Mouse (Mus musculus) cerebellum, adult 18-20 months (tissue): ENCODE measurements around the gene Inka1.
A peak's percentile ranks its signal among the peaks of the same experiment; 100 is the strongest.
"Not testable (repeated sequence)": the region's sequence is repeated elsewhere in the genome, so short reads cannot be mapped to it uniquely, and the experiment has no call there.

ENCODE experiments used
- DNase-seq, 2 experiments: peaks; one replicate each; pipeline ENCODE4 v3.0.0; 2021

Gene Inka1

GRCm38 (mm10) chr9:107985131-107986119, at the start of gene Inka1:
TSS of gene Inka1 (minus strand) at chr9:107985879.
- DNase-seq, result peak; percentile 69 to 72

GRCm38 (mm10) chr9:108032126-108032525, 46.4 kb upstream of the Inka1 start:
- DNase-seq, result no peak

- no peak for DNase-seq
Measured at GRCm38 (mm10) chr9:108027867-108028266, 42.2 kb upstream of the Inka1 start.

- no peak for DNase-seq
Measured at GRCm38 (mm10) chr9:108026584-108026983, 40.9 kb upstream of the Inka1 start.

GRCm38 (mm10) chr9:108023216-108023615, 37.5 kb upstream of the Inka1 start:
- DNase-seq, result peak; percentile 29 to 36

- no peak for DNase-seq
Measured at GRCm38 (mm10) chr9:108020741-108021140, 35.1 kb upstream of the Inka1 start.

GRCm38 (mm10) chr9:108017127-108017526, 31.4 kb upstream of the Inka1 start:
- no peak for DNase-seq

GRCm38 (mm10) chr9:108013577-108013976, 27.9 kb upstream of the Inka1 start:
- not testable (repeated sequence) for DNase-seq

GRCm38 (mm10) chr9:108010385-108010784, 24.7 kb upstream of the Inka1 start:
- no peak for DNase-seq

GRCm38 (mm10) chr9:108008041-108008440, 22.4 kb upstream of the Inka1 start:
- DNase-seq, result no peak

GRCm38 (mm10) chr9:108003531-108003890, 17.8 kb upstream of the Inka1 start:
- peak; percentile 29 to 36 for DNase-seq

- DNase-seq, result peak in 1 of 2 experiments; percentile 19
Measured at GRCm38 (mm10) chr9:108002778-108003530, 17.3 kb upstream of the Inka1 start.

- peak; percentile 100 for DNase-seq
Measured at GRCm38 (mm10) chr9:108001922-108002770, 16.5 kb upstream of the Inka1 start, which contains the start of gene Ip6k1. TSS of gene Ip6k1 (plus strand) at chr9:108002501.

GRCm38 (mm10) chr9:107996049-107996448, 10.4 kb upstream of the Inka1 start, which contains the start of gene Gm20662:
TSS of gene Gm20662 (plus strand) at chr9:107996349.
- no peak for DNase-seq

GRCm38 (mm10) chr9:107995513-107995912, 9.8 kb upstream of the Inka1 start:
- no peak for DNase-seq

- DNase-seq, result no peak
Measured at GRCm38 (mm10) chr9:107994464-107994863, 8.8 kb upstream of the Inka1 start.

- DNase-seq, result no peak
Measured at GRCm38 (mm10) chr9:107993013-107993412, 7.3 kb upstream of the Inka1 start.

- no peak for DNase-seq
Measured at GRCm38 (mm10) chr9:107992197-107992596, 6.5 kb upstream of the Inka1 start, which contains the start of gene Cdhr4. TSS of gene Cdhr4 (plus strand) at chr9:107992497.

GRCm38 (mm10) chr9:107987950-107988349, 2.3 kb upstream of the Inka1 start:
- no peak for DNase-seq

- peak; percentile 84 to 85 for DNase-seq
Measured at GRCm38 (mm10) chr9:107986376-107986775, 697 bp upstream of the Inka1 start.

GRCm38 (mm10) chr9:107984754-107985055, 974 bp downstream of the Inka1 start:
- no peak for DNase-seq

GRCm38 (mm10) chr9:107984052-107984753, 1.5 kb downstream of the Inka1 start:
- no peak for DNase-seq
